Comparison of ENCODE assay signal across 13 mouse cellular contexts in genomic region chr2:93162791-93163190, GRCm38 (mm10). TPM values are rescaled to one million over a fixed set of nuclear protein-coding genes. Genes with fewer than 3 reads are reported as not detected.
DNase-seq lines count a peak whose midpoint lies in the region; TF ChIP-seq lines count a peak whose summit lies in the region.
"Had no signal": no experiment of that assay in that cellular context is flagged by ENCODE, and none has a peak within 500 bp of the region (broad histone marks: within the 10 kb centered on the region; RNA-seq: fewer than 3 reads in every experiment).

No protein-coding gene starts in this region.

- no peaks in the 10 kb centered on the region for H3K79me2 ChIP-seq in liver, adult 2 months (ENCODE audit: control insufficient read depth, insufficient read depth, low read length)

- no peak overlapping the region for H3K9ac ChIP-seq in liver, adult 2 months (ENCODE audit: low read depth, low read length)
- H3K9ac ChIP-seq: hindbrain, embryonic 14.5 days; liver, embryonic 13.5 days had no signal

- no peak overlapping the region for H3K4me3 ChIP-seq in heart, embryonic 10.5 days
- H3K4me3 ChIP-seq in liver, adult 2 months (ENCODE audit: insufficient read depth, low read depth, low read length), result no peak overlapping the region
- H3K4me3 ChIP-seq: forebrain, embryonic 10.5 days; liver, embryonic 13.5 days had no signal

- intact Hi-C loops in heart, postnatal 10 days (cut with DNase I), result no loop called here

- DNase-seq in heart, adult 11 months, result peak; percentile 97
- no peak for DNase-seq in heart, embryonic 10.5 days (ENCODE audit: low spot score)
- DNase-seq in liver, adult 2 months (ENCODE audit: extremely low read depth, low read depth, low spot score), result peak; percentile 19
- no peak for DNase-seq in liver
- DNase-seq in MN1 (ENCODE audit: low spot score), result peak; percentile 48
- peak; percentile 48 to 51 for DNase-seq in heart, postnatal 10 days
- DNase-seq in layer of hippocampus, adult 9-10 months (ENCODE audit: low spot score), result no peak
- DNase-seq in right cerebral cortex, postnatal 14 days, result no peak
- DNase-seq: cerebellum, adult 2 months; liver, embryonic 13.5 days; lung, postnatal 14 days had no signal

- H3K36me3 ChIP-seq in heart, embryonic 10.5 days, result no peaks in the 10 kb centered on the region
- H3K36me3 ChIP-seq in liver, adult 2 months (ENCODE audit: control insufficient read depth, insufficient read depth, low read length), result no peaks in the 10 kb centered on the region
- H3K36me3 ChIP-seq: forebrain, embryonic 10.5 days; liver, embryonic 13.5 days had no signal

- H3K27me3 ChIP-seq in heart, embryonic 10.5 days (ENCODE audit: insufficient read depth, poor library complexity, severe bottlenecking), result peaks cover 13% of the 10 kb centered on the region
- H3K27me3 ChIP-seq in liver, adult 2 months (ENCODE audit: control insufficient read depth, insufficient read depth, low read length), result no peaks in the 10 kb centered on the region

- WGBS in heart, embryonic 10.5 days, result 44% methylated on average over 4 of the region's 4 CpGs
- 66% methylated on average over 4 of the region's 4 CpGs for WGBS in liver, adult 2 months

- H3K9me3 ChIP-seq in heart, embryonic 10.5 days, result no peaks in the 10 kb centered on the region
- H3K9me3 ChIP-seq: forebrain, embryonic 10.5 days; liver, embryonic 13.5 days had no signal

- TF ChIP-seq POLR2A in liver, adult 2 months (IDR thresholded peaks at IDR 0.05; ENCODE audit: extremely low read depth, insufficient read depth, low read length), result no peak

- H3K4me1 ChIP-seq in heart, embryonic 10.5 days, result peaks cover 18% of the 10 kb centered on the region
- peaks cover 5% of the 10 kb centered on the region; the same call in 1 of the 2 replicates for H3K4me1 ChIP-seq in liver, adult 2 months (ENCODE audit: control insufficient read depth, insufficient read depth, low read length)

- no peak for TF ChIP-seq CTCF in liver, adult 2 months (IDR thresholded peaks at IDR 0.05; ENCODE audit: low read depth, low read length)

- no peak overlapping the region for H3K27ac ChIP-seq in heart, embryonic 10.5 days
- peak overlapping the region; percentile 41 for H3K27ac ChIP-seq in liver, adult 2 months (replicated peaks; ENCODE audit: insufficient read depth, low read depth, low read length)
- H3K27ac ChIP-seq: forebrain, embryonic 10.5 days; hindbrain, embryonic 14.5 days; liver, embryonic 13.5 days had no signal

RNA-seq across cellular contexts. Expression of gene Trp53i11, which starts 24.6 kb away (rescaled TPM):
- polyA plus RNA-seq in heart, embryonic 10.5 days (2016; fragmentation: Nextera tagmentation; extraction: Ambion mirVana), result 22.5 and 24.2 TPM in 2 replicates
- total RNA-seq in liver, adult 2 months (2014; rRNA removed), result 1.9 and 5.0 TPM in 2 replicates
- polyA plus RNA-seq in liver, adult 2 months (2012; rRNA removed), result 7.1 and 9.1 TPM in 2 replicates
- total RNA-seq in heart, postnatal 10 days (2021), result 10 to 100 TPM; 77.4 to 80.7 TPM

Comparison
In these comparisons a context has a peak if more than half of its experiments do, and no peak if none do; other contexts are left out.
1. DNase-seq: peak in heart, adult 11 months (single experiment), liver, adult 2 months (single experiment), MN1 (single experiment) and heart, postnatal 10 days (2 of 2); none in heart, embryonic 10.5 days (single experiment), liver (single experiment), layer of hippocampus, adult 9-10 months (single experiment) and right cerebral cortex, postnatal 14 days (single experiment).
2. RNA of gene Trp53i11, which starts 24.6 kb away (total RNA-seq): 77.4 to 80.7 TPM in heart, postnatal 10 days; 1.9 to 5.0 TPM in liver, adult 2 months; every median in the first group is over 10 times any median in the second.